Mouse (Mus musculus) hindbrain, postnatal 0 days (tissue): ENCODE results near the gene 1700011M02Rik. TPM values are rescaled to one million over a fixed set of nuclear protein-coding genes. Genes with fewer than 3 reads are reported as not detected.
"Not testable (repeated sequence)": the region's sequence is repeated elsewhere in the genome, so short reads cannot be mapped to it uniquely, and the experiment has no call there.

Experiments
- ATAC-seq: fragments of 200-750 bp; cut with Nextera tagmentation; 2 replicates; pipeline ENCODE4 v1.8.0; 2017; ENCODE audit warnings: mild to moderate bottlenecking, moderate TSS enrichment, moderate library complexity
- DNase-seq: peaks from one replicate; pipeline ENCODE4 v3.0.0-alpha.2; 2015; ENCODE audit warnings: low spot score
- H3K27ac ChIP-seq: fragments of 300-500 bp; sonication (generic); 2 replicates; pipeline ENCODE4 v1.5.1; 2014; ENCODE audit warnings: mild to moderate bottlenecking
- H3K27me3 ChIP-seq: fragments of 300-500 bp; sonication (generic); 2 replicates; pipeline ENCODE4 v1.6.1; 2014; ENCODE audit warnings: low read length, mixed read lengths; ENCODE audit not compliant: insufficient read depth
- H3K36me3 ChIP-seq: fragments of 300-500 bp; sonication (generic); 2 replicates; pipeline ENCODE4 v1.6.1; 2014; ENCODE audit warnings: low read length, mixed read lengths; ENCODE audit not compliant: insufficient read depth
- H3K4me1 ChIP-seq: fragments of 300-500 bp; sonication (generic); 2 replicates; pipeline ENCODE4 v1.6.1; 2014; ENCODE audit warnings: antibody characterized with exemption, low read length, mixed read lengths; ENCODE audit not compliant: insufficient read depth
- H3K4me2 ChIP-seq: fragments of 300-500 bp; sonication (generic); 2 replicates; pipeline ENCODE4 v1.6.1; 2014; ENCODE audit warnings: low read depth, mild to moderate bottlenecking, low read length, moderate library complexity, mixed read lengths
- H3K4me3 ChIP-seq: fragments of 300-500 bp; sonication (generic); 2 replicates; pipeline ENCODE4 v1.5.1; 2014; ENCODE audit warnings: low read length
- H3K9ac ChIP-seq: fragments of 300-500 bp; sonication (generic); replicated peaks from 2 replicates; pipeline ENCODE4 v1.6.1; 2014; ENCODE audit warnings: mild to moderate bottlenecking, low read length, moderate library complexity, mixed read lengths
- H3K9me3 ChIP-seq: fragments of 300-500 bp; sonication (generic); 2 replicates; pipeline ENCODE4 v1.6.1; 2016; ENCODE audit warnings: low read length, mixed read lengths
- CTCF ChIP-seq: IDR thresholded peaks from 2 replicates; pipeline ENCODE4 v1.5.1; 2016; ENCODE audit warnings: antibody characterized with exemption, control low read depth, low read depth
- WGBS: fragments of 180-500 bp; shearing (Covaris S2); extraction: QIAGEN DNeasy Blood & Tissue Kit; methylation state at CpG from one replicate; pipeline ENCODE4 v1.1.7; 2014; 5-methylcytosine and 5-hydroxymethylcytosine counted together
- polyA plus RNA-seq: library from polyadenylated mRNA; unstranded; fragments of >200 nt; fragmentation: Nextera tagmentation; extraction: Ambion mirVana; gene quantifications from 2 replicates; pipeline ENCODE4 v1.2.1, GENCODE M21; 2015
- total RNA-seq: library from RNA; depleted of rRNA; stranded (reverse); fragments of >200 nt; gene quantifications from 2 replicates; pipeline ENCODE4 v1.2.3, GENCODE M21; 2014; rRNA removed

1700011M02Rik gene
- total RNA-seq (not detected in 2 replicates), polyA plus RNA-seq (not detected in 2 replicates)

- not testable (repeated sequence) for H3K27ac ChIP-seq, H3K4me2 ChIP-seq, DNase-seq, H3K4me3 ChIP-seq, H3K9me3 ChIP-seq, H3K4me1 ChIP-seq, ATAC-seq, H3K36me3 ChIP-seq, H3K27me3 ChIP-seq, H3K9ac ChIP-seq
- WGBS = 89% methylated on average over 6 of the region's 9 CpGs
Measured at GRCm38 (mm10) chrX:102908587-102908986, at the start of gene 1700011M02Rik, which contains the start of gene Dmrtc1a. 1700011M02Rik (plus strand) TSS chrX:102908905. Dmrtc1a (minus strand) TSS chrX:102908687.

- no peak within 1 kb of the TSS for H3K9ac ChIP-seq
- no peaks in the 10 kb centered on the region for H3K27me3 ChIP-seq
- no peak for TF ChIP-seq CTCF
- DNase-seq = no peak
- 87% methylated on average over 6 of the region's 6 CpGs for WGBS
- no peak within 1 kb of the TSS for H3K4me3 ChIP-seq
- no peaks in the 10 kb centered on the region for H3K9me3 ChIP-seq
- H3K4me2 ChIP-seq = no peak within 1 kb of the TSS
- no peaks in the 10 kb centered on the region for H3K4me1 ChIP-seq
- no peak for ATAC-seq
- no peak within 1 kb of the TSS for H3K27ac ChIP-seq
- H3K36me3 ChIP-seq = no peaks in the 10 kb centered on the region
Measured at GRCm38 (mm10) chrX:102867871-102868270, 40.8 kb upstream of the 1700011M02Rik start, which contains the start of gene 1700031F05Rik. 1700031F05Rik (minus strand) TSS chrX:102867971.

- not testable (repeated sequence) for H3K36me3 ChIP-seq, H3K4me2 ChIP-seq, ATAC-seq, DNase-seq, H3K27ac ChIP-seq, H3K27me3 ChIP-seq, H3K9ac ChIP-seq, H3K9me3 ChIP-seq, H3K4me1 ChIP-seq, H3K4me3 ChIP-seq
- WGBS = 86% methylated on average over 1 of the region's 1 CpGs
Measured at GRCm38 (mm10) chrX:102914823-102915222, 6.1 kb downstream of the 1700011M02Rik start.

- H3K4me2 ChIP-seq, H3K27me3 ChIP-seq, H3K4me1 ChIP-seq, H3K4me3 ChIP-seq, H3K27ac ChIP-seq, H3K9ac ChIP-seq, H3K9me3 ChIP-seq, H3K36me3 ChIP-seq: not testable (repeated sequence)
- TF ChIP-seq CTCF = peak; percentile 55
- WGBS = 31% methylated on average over 4 of the region's 4 CpGs
- ATAC-seq (peak; percentile 63), DNase-seq (peak; percentile 43)
Measured at GRCm38 (mm10) chrX:102926707-102927106, 18.0 kb downstream of the 1700011M02Rik start.

- whole genome bisulfite sequencing = 95% methylated on average over 6 of the region's 6 CpGs
- not testable (repeated sequence) for ATAC-seq, H3K4me3 ChIP-seq, DNase-seq, H3K27me3 ChIP-seq, H3K9ac ChIP-seq, H3K4me2 ChIP-seq, H3K9me3 ChIP-seq, H3K4me1 ChIP-seq, H3K36me3 ChIP-seq, H3K27ac ChIP-seq
Measured at GRCm38 (mm10) chrX:102928072-102928471, 19.4 kb downstream of the 1700011M02Rik start, which contains the start of gene 1700018G05Rik. 1700018G05Rik (plus strand) TSS chrX:102928372.

GRCm38 (mm10) chrX:102932992-102933570 is 24.4 kb downstream of the 1700011M02Rik start:
- peak overlapping the region; percentile 45 for H3K4me3 ChIP-seq
- WGBS = 50% methylated on average over 12 of the region's 12 CpGs
- H3K9ac ChIP-seq = peak overlapping the region; percentile 63
- no peaks in the 10 kb centered on the region for H3K4me1 ChIP-seq
- DNase-seq = peak; percentile 1
- no peaks in the 10 kb centered on the region; the same call in 1 of the 2 replicates for H3K27me3 ChIP-seq
- no peak overlapping the region for H3K27ac ChIP-seq
- ATAC-seq = no peak
- no peaks in the 10 kb centered on the region for H3K9me3 ChIP-seq
- peak overlapping the region; percentile 65 for H3K4me2 ChIP-seq
- no peaks in the 10 kb centered on the region for H3K36me3 ChIP-seq
- no peak for TF ChIP-seq CTCF
